Mouse (Mus musculus) cerebellum, adult 2 months (tissue): ENCODE measurements around the gene Mef2d.

Experiments
- CTCF ChIP-seq: fragments of 200-500 bp; IDR thresholded peaks from 2 replicates; pipeline ENCODE4 v1.5.1; 2011; ENCODE audit warnings: low read depth, mild to moderate bottlenecking, control low read depth, low read length, moderate library complexity, borderline replicate concordance; ENCODE audit not compliant: insufficient read depth
- POLR2A ChIP-seq: fragments of 200-500 bp; IDR thresholded peaks from 2 replicates; pipeline ENCODE4 v1.6.1; 2011; ENCODE audit warnings: low read length, control low read depth, borderline replicate concordance; ENCODE audit not compliant: insufficient read depth

DNA sequence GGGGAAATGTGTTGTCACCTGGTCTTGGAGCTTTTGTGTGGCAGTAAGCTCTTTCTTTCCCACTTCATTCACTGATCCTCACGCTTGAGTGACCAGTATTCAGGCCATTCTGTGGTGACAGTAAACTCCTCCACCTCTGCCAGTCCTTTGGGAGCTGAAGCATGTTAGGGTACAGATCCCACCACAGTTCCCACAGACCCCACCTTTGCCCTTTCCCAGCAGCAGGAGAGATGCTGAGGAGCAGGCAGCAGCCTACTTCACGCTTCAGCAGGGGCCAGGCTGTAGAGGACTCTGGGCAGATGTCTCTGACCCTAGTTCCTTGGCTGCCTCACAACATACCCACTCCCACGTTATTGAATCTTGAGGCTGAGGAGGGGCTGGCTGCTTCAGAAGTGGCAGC is 22.1 kb downstream of the Mef2d start:
- no peak for TF ChIP-seq POLR2A
- TF ChIP-seq CTCF, result no peak
